Mouse (Mus musculus) CH12.LX (cell line): Measurements from ENCODE around the gene Ppie. TPM values are rescaled to one million over a fixed set of nuclear protein-coding genes. Genes with fewer than 3 reads are reported as not detected.

Source experiments
- DNase-seq: peaks from one replicate; pipeline ENCODE4 v3.0.0-alpha.2; 2013; ENCODE audit errors: extremely low read depth
- H3K27ac ChIP-seq: 2 replicates; pipeline ENCODE4 v1.5.1; 2012; ENCODE audit warnings: low read depth, mild to moderate bottlenecking, control low read depth, moderate library complexity; ENCODE audit not compliant: insufficient read depth
- H3K27me3 ChIP-seq: replicated peaks from 2 replicates; pipeline ENCODE3; 2012; ENCODE audit warnings: inconsistent platforms
- H3K36me3 ChIP-seq, 2 experiments: replicated peaks in 1 of 2; 2 replicates each; pipeline versions ENCODE3 to v1.6.1; 2012; ENCODE audit warnings: inconsistent platforms in 1 of 2, low read length in 1 of 2, mild to moderate bottlenecking in 1 of 2, mixed read lengths in 1 of 2, moderate library complexity in 1 of 2; ENCODE audit not compliant: control insufficient read depth in 1 of 2, insufficient read depth in 1 of 2
- H3K4me1 ChIP-seq, 2 experiments: 2 replicates each; pipeline ENCODE4 v1.6.1; 2012; ENCODE audit warnings: inconsistent platforms in 1 of 2, moderate library complexity in 1 of 2; ENCODE audit not compliant: insufficient read depth in 2 of 2, control insufficient read depth in 1 of 2
- H3K4me2 ChIP-seq: 2 replicates; pipeline ENCODE4 v1.6.1; 2012; ENCODE audit warnings: low read depth, mild to moderate bottlenecking, control low read depth; ENCODE audit not compliant: poor library complexity, insufficient read depth, severe bottlenecking
- H3K4me3 ChIP-seq, 3 experiments: fragments of 150-350 bp in 1 of 3; sonication (generic) in 1 of 3; replicated peaks in 1 of 3; 2 replicates each; pipeline versions ENCODE3 to v1.5.1; 2011 to 2012; ENCODE audit warnings: low read depth in 2 of 3, low read length in 2 of 3, mild to moderate bottlenecking in 2 of 3, moderate library complexity in 2 of 3, control low read depth in 1 of 3, improper control_type of control experiment in 1 of 3, inconsistent platforms in 1 of 3, mixed read lengths in 1 of 3; ENCODE audit not compliant: poor library complexity in 1 of 3
- H3K79me2 ChIP-seq: replicated peaks from 2 replicates; pipeline ENCODE4 v1.6.1; 2012; ENCODE audit warnings: mild to moderate bottlenecking, moderate library complexity; ENCODE audit not compliant: control insufficient read depth, poor library complexity, insufficient read depth, severe bottlenecking; ENCODE audit errors: extremely low read depth
- H3K9ac ChIP-seq: 2 replicates; pipeline ENCODE4 v1.6.1; 2012; ENCODE audit warnings: low read depth, mild to moderate bottlenecking, control low read depth, moderate library complexity; ENCODE audit not compliant: insufficient read depth
- H3K9me3 ChIP-seq: replicated peaks from 2 replicates; pipeline ENCODE3; 2012; ENCODE audit warnings: low read length, inconsistent platforms, mixed read lengths
- CHD2 ChIP-seq: IDR thresholded peaks from 2 replicates; pipeline ENCODE4 v1.6.1; 2011; ENCODE audit warnings: low read length, improper control_type of control experiment
- CTCF ChIP-seq, 2 experiments: IDR thresholded peaks in 1 of 2; conservative IDR thresholded peaks in 1 of 2; 2 replicates each; pipeline ENCODE4 v1.5.1; 2011 to 2012; ENCODE audit warnings: low read depth in 2 of 2, low read length in 2 of 2, improper control_type of control experiment in 1 of 2, inconsistent platforms in 1 of 2, mild to moderate bottlenecking in 1 of 2, moderate library complexity in 1 of 2
- ETS1 ChIP-seq: conservative IDR thresholded peaks from 2 replicates; pipeline ENCODE4 v1.6.1; 2012; ENCODE audit warnings: low read depth, mild to moderate bottlenecking, inconsistent platforms, low read length, improper control_type of control experiment, moderate library complexity
- HCFC1 ChIP-seq: IDR thresholded peaks from 2 replicates; pipeline ENCODE4 v1.6.1; 2012; ENCODE audit warnings: low read depth, mild to moderate bottlenecking, inconsistent platforms, low read length, improper control_type of control experiment
- IRF4 ChIP-seq: IDR thresholded peaks from 2 replicates; pipeline ENCODE4 v1.6.1; 2014; ENCODE audit warnings: low read depth, mild to moderate bottlenecking, inconsistent platforms, low read length, improper control_type of control experiment
- JUN ChIP-seq: IDR thresholded peaks from 2 replicates; pipeline ENCODE4 v1.6.1; 2011; ENCODE audit warnings: low read depth, mild to moderate bottlenecking, low read length, improper control_type of control experiment, moderate library complexity; ENCODE audit not compliant: insufficient read depth
- JUND ChIP-seq: conservative IDR thresholded peaks from 2 replicates; pipeline ENCODE4 v1.6.1; 2011; ENCODE audit warnings: low read depth, low read length, improper control_type of control experiment
- MAFK ChIP-seq: IDR thresholded peaks from 2 replicates; pipeline ENCODE4 v1.6.1; 2011; ENCODE audit warnings: low read length, improper control_type of control experiment; ENCODE audit not compliant: insufficient replicate concordance
- MEF2A ChIP-seq: IDR thresholded peaks from 2 replicates; pipeline ENCODE4 v1.6.1; 2014; ENCODE audit warnings: low read depth, mild to moderate bottlenecking, inconsistent platforms, low read length, improper control_type of control experiment, borderline replicate concordance
- MXI1 ChIP-seq: IDR thresholded peaks from 2 replicates; pipeline ENCODE4 v1.6.1; 2011; ENCODE audit warnings: mild to moderate bottlenecking, low read depth, low read length, improper control_type of control experiment
- NRF1 ChIP-seq: IDR thresholded peaks from 2 replicates; pipeline ENCODE4 v1.6.1; 2014; ENCODE audit warnings: low read depth, mild to moderate bottlenecking, inconsistent platforms, low read length, improper control_type of control experiment, moderate library complexity
- POLR2A ChIP-seq: IDR thresholded peaks from 2 replicates; pipeline ENCODE4 v1.6.1; 2011; ENCODE audit warnings: low read depth, mild to moderate bottlenecking, improper control_type of control experiment, low read length
- POLR2AphosphoS2 ChIP-seq: IDR thresholded peaks from 2 replicates; pipeline ENCODE4 v1.6.1; 2011; ENCODE audit warnings: low read depth, low read length, improper control_type of control experiment
- RCOR1 ChIP-seq: conservative IDR thresholded peaks from 2 replicates; pipeline ENCODE4 v1.6.1; 2012; ENCODE audit warnings: low read depth, mild to moderate bottlenecking, inconsistent platforms, low read length, improper control_type of control experiment
- TCF12 ChIP-seq: IDR thresholded peaks from 2 replicates; pipeline ENCODE4 v1.6.1; 2014; ENCODE audit warnings: low read depth, mild to moderate bottlenecking, inconsistent platforms, low read length, improper control_type of control experiment
- UBTF ChIP-seq: IDR thresholded peaks from 2 replicates; pipeline ENCODE4 v1.6.1; 2012; ENCODE audit warnings: low read depth, mild to moderate bottlenecking, inconsistent platforms, low read length, improper control_type of control experiment, moderate library complexity
- USF1 ChIP-seq: IDR thresholded peaks from 2 replicates; pipeline ENCODE4 v1.6.1; 2014; ENCODE audit warnings: low read depth, mild to moderate bottlenecking, inconsistent platforms, low read length, improper control_type of control experiment
- ZKSCAN1 ChIP-seq: IDR thresholded peaks from 2 replicates; pipeline ENCODE4 v1.6.1; 2012; ENCODE audit warnings: low read depth, inconsistent platforms, low read length, improper control_type of control experiment, borderline replicate concordance
- dilution Hi-C: fragments of 300-500 bp; cut with MboI; formaldehyde crosslinking; loops from 2 replicates; pipeline ENCODE4 v1.14.3; 2020; ENCODE audit warnings: low sequenced_read_pairs; ENCODE audit not compliant: extremely low pct_unique_long_range_greater_than_20kb, extremely low pct_ligation_motif_present
- in situ Hi-C: fragments of 300-500 bp; cut with MboI; formaldehyde crosslinking; loops from 3 replicates; pipeline ENCODE4 v1.14.3; 2019; ENCODE audit warnings: low sequenced_read_pairs, low pct_ligation_motif_present, low pct_unique_long_range_greater_than_20kb, mixed read lengths
- polyA plus RNA-seq: library from polyadenylated mRNA; unstranded; fragments of >175 nt; gene quantifications from 2 replicates; pipeline ENCODE4 v1.2.1, GENCODE M21; 2012; ENCODE audit warnings: low read depth; ENCODE audit not compliant: insufficient read length
- total RNA-seq, 2 experiments: library from RNA; depleted of rRNA; stranded (reverse); fragments of 300-350 nt in 1 of 2; fragments of >200 nt in 1 of 2; gene quantifications; 2 replicates each; pipeline ENCODE4 v1.2.3; 2012 to 2014

The Ppie gene
- total and polyA plus RNA-seq, 3 experiments, result 68.3 to 89.4 (median 86.8) TPM

GRCm38 (mm10) chr4:123182328-123183238 lies 42.8 kb upstream of the Ppie start, which contains the start of gene Hpcal4:
TSS of gene Hpcal4 (plus strand) at chr4:123183227.
- no peaks in the 10 kb centered on the region for H3K9me3 ChIP-seq
- H3K36me3 ChIP-seq, result no peaks in the 10 kb centered on the region
- no peak within 1 kb of the TSS for H3K27ac ChIP-seq
- no peak within 1 kb of the TSS for H3K9ac ChIP-seq
- H3K27me3 ChIP-seq, result peaks cover 96% of the 10 kb centered on the region
- H3K4me1 ChIP-seq, result peaks cover 2 to 5% of the 10 kb centered on the region in 2 experiments; a peak in 3 of 4 replicates
- DNase-seq, result no peak
- no peaks in the 10 kb centered on the region for H3K79me2 ChIP-seq
- H3K4me2 ChIP-seq, result peak within 1 kb of the TSS; percentile 87
- no peak for TF ChIP-seq JUN
- TF ChIP-seq CHD2, result no peak
- no peak for TF ChIP-seq IRF4
- no peak for TF ChIP-seq RCOR1
- TF ChIP-seq POLR2A, result no peak
- no peak for TF ChIP-seq TCF12
- no peak for TF ChIP-seq ZKSCAN1
- TF ChIP-seq HCFC1, result no peak
- TF ChIP-seq POLR2AphosphoS2, result no peak
- no peak for TF ChIP-seq JUND
- no peak for TF ChIP-seq MEF2A
- TF ChIP-seq USF1, result no peak
- TF ChIP-seq UBTF, result no peak
- no peak for TF ChIP-seq MAFK
- TF ChIP-seq NRF1, result no peak
- no peak for TF ChIP-seq MXI1
- peak within 1 kb of the TSS; percentile 6 to 60 (median 13) for H3K4me3 ChIP-seq
- in situ Hi-C loops (no loop called here), dilution Hi-C loops (no loop called here)

- H3K9me3 ChIP-seq, result peaks cover 2% of the 10 kb centered on the region
- H3K36me3 ChIP-seq, result no peaks in the 10 kb centered on the region
- in situ Hi-C loops, result no loop called here
- TF ChIP-seq ETS1 (no peak), CTCF (conservative IDR thresholded peaks at IDR 0.05 in 1 of 2, IDR thresholded peaks at IDR 0.05 in 1 of 2; ENCODE audit: low read depth in 2 of 2, low read length in 2 of 2) (peak in 1 of 2 experiments; percentile 41; a peak in 2 of 4 replicates)
- TF ChIP-seq, all 38 proteins: peak for 1
- dilution Hi-C loops, result no loop called here
- H3K4me3 ChIP-seq, result no peak overlapping the region
- no peak overlapping the region for H3K9ac ChIP-seq
- no peak overlapping the region for H3K4me2 ChIP-seq
- no peak for DNase-seq
- no peaks in the 10 kb centered on the region for H3K4me1 ChIP-seq
- no peaks in the 10 kb centered on the region for H3K79me2 ChIP-seq
- no peak overlapping the region for H3K27ac ChIP-seq
- H3K27me3 ChIP-seq, result peaks cover 73% of the 10 kb centered on the region
Observed at GRCm38 (mm10) chr4:123171811-123172210, 32.1 kb upstream of the Ppie start.
